11 mouse cellular contexts compared by ENCODE assay signal in the genomic region with DNA sequence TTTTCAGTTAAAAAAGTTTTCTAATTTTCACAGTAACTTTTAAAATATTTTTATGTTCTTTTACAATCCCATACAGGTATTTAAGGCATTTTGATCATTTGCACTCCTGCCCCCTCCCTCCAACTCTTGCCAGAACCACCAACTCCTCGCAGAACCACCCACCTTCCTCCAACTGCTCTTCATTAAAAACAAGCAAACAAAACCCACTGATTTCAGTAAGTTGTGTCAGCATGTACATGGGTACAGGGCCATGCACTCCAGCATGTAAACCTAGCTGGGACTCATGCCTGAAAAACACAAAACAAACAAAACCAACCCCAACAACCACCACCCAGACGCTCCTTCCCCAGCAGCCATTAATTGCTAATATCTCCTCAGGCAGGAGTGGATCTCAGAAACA.
"Had no signal": no experiment of that assay in that cellular context is flagged by ENCODE, and none has a peak within 500 bp of the region (broad histone marks: within the 10 kb centered on the region; RNA-seq: fewer than 3 reads in every experiment).

No protein-coding gene starts in this region.

- ATAC-seq: liver, postnatal 0 days; lung, postnatal 0 days; midbrain, embryonic 13.5 days; midbrain, embryonic 15.5 days had no signal

- DNase-seq: liver, postnatal 0 days; lung, adult 2 months; lung, postnatal 14 days; lung, postnatal 36 days; right cerebral cortex, postnatal 14 days; thymus, adult 18-20 months; thymus, postnatal 14 days; thymus, postnatal 36 days had no signal
